Mouse (Mus musculus): Measurements from ENCODE around the gene Gm47841. TPM values are rescaled to one million over a fixed set of nuclear protein-coding genes. Genes with fewer than 3 reads are reported as not detected.

Gm47841 gene
- polyA plus RNA-seq, 1 experiment from 2014 or later, result 0.14 TPM

Other genes with a start within 250 kb of the Gm47841 start
- 24.9 and 29.2 TPM in 2 replicates for gene Scn8a, start 177.5 kb downstream of the Gm47841 start, polyA plus RNA-seq (2015; fragmentation: Nextera tagmentation; extraction: Ambion mirVana)
- gene Fignl2, start 31.2 kb upstream of the Gm47841 start, polyA plus RNA-seq (2015; fragmentation: Nextera tagmentation; extraction: Ambion mirVana), result 0.20 and 0.22 TPM in 2 replicates
- not detected in 2 replicates for gene Ankrd33, start 68.4 kb upstream of the Gm47841 start, polyA plus RNA-seq (2015; fragmentation: Nextera tagmentation; extraction: Ambion mirVana)
- 9.5 and 12.6 TPM in 2 replicates for gene Acvrl1, start 81.1 kb upstream of the Gm47841 start, polyA plus RNA-seq (2015; fragmentation: Nextera tagmentation; extraction: Ambion mirVana)
- 19.3 and 23.1 TPM in 2 replicates for gene Acvr1b, start 126.7 kb upstream of the Gm47841 start, polyA plus RNA-seq (2015; fragmentation: Nextera tagmentation; extraction: Ambion mirVana)
- gene Grasp, start 176.8 kb upstream of the Gm47841 start, polyA plus RNA-seq (2015; fragmentation: Nextera tagmentation; extraction: Ambion mirVana), result 2.2 and 2.5 TPM in 2 replicates
- gene Nr4a1, start 206.9 kb upstream of the Gm47841 start, polyA plus RNA-seq (2015; fragmentation: Nextera tagmentation; extraction: Ambion mirVana), result 7.9 and 10.6 TPM in 2 replicates
- 77.2 TPM in 2 replicates for gene Atg101, start 236.9 kb upstream of the Gm47841 start, polyA plus RNA-seq (2015; fragmentation: Nextera tagmentation; extraction: Ambion mirVana)
- 0.44 and 0.63 TPM in 2 replicates for gene 6030408B16Rik, start 245.8 kb upstream of the Gm47841 start, polyA plus RNA-seq (2015; fragmentation: Nextera tagmentation; extraction: Ambion mirVana)

Data from neural tube, embryonic 15.5 days (tissue).